Mouse (Mus musculus): ENCODE measurements around the gene Olfr1253.

The Olfr1253 gene

GRCm38 (mm10) chr2:89756990-89757389 lies at the start of gene Olfr1253:
Gene Olfr1253, minus strand, starts transcription at chr2:89757090.
- no peak for DNase-seq (ENCODE audit: low read depth, low spot score)

GRCm38 (mm10) chr2:89799583-89799982 lies 42.7 kb upstream of the Olfr1253 start:
- no peak for DNase-seq (ENCODE audit: low read depth, low spot score)

GRCm38 (mm10) chr2:89793519-89793918 lies 36.6 kb upstream of the Olfr1253 start, which contains the start of gene Olfr1254:
Gene Olfr1254, minus strand, starts transcription at chr2:89793619.
- DNase-seq (ENCODE audit: low read depth, low spot score), result no peak

- no peak for DNase-seq (ENCODE audit: low read depth, low spot score)
Observed at GRCm38 (mm10) chr2:89724912-89725311, 32.0 kb downstream of the Olfr1253 start, which contains the start of gene Olfr1252. Gene Olfr1252, minus strand, starts transcription at chr2:89725012.

Measured in CD4-positive helper T cell, adult 2 months (primary cell).